Mouse (Mus musculus): ENCODE data around the gene Trpm8. TPM values are rescaled to one million over a fixed set of nuclear protein-coding genes. Genes with fewer than 3 reads are reported as not detected.

Trpm8 gene
- polyA plus RNA-seq, 1 experiment from 2014 or later = not detected

- Histone ChIP-seq H3K4me3 (ENCODE audit: low read depth, low read length) (no peak overlapping the region), H3K36me3 (ENCODE audit: control insufficient read depth, insufficient read depth, low read length) (no peaks in the 10 kb centered on the region), H3K9ac (ENCODE audit: low read length) (no peak overlapping the region), H3K27me3 (ENCODE audit: control insufficient read depth, insufficient read depth, low read length) (no peaks in the 10 kb centered on the region), H3K9me3 (ENCODE audit: control insufficient read depth, low read length) (no peaks in the 10 kb centered on the region), H3K27ac (replicated peaks; ENCODE audit: low read depth, low read length) (no peak overlapping the region), H3K4me1 (ENCODE audit: control insufficient read depth, insufficient read depth, low read length) (no peaks in the 10 kb centered on the region), H3K4me2 (ENCODE audit: low read depth, severe bottlenecking) (no peak overlapping the region)
- ATAC-seq (ENCODE audit: insufficient number of reproducible peaks, low FRiP score, low TSS enrichment, low read depth) (no peak), DNase-seq (ENCODE audit: low spot score) (no peak)
- WGBS = 0% methylated on average over 1 of the region's 1 CpGs
These were observed 152.0 kb downstream of the Trpm8 start for GRCm38 (mm10) chr1:88429413-88429812.

GRCm38 (mm10) chr1:88431262-88431661, 153.8 kb downstream of the Trpm8 start:
- 70% methylated on average over 4 of the region's 4 CpGs for WGBS

DNA sequence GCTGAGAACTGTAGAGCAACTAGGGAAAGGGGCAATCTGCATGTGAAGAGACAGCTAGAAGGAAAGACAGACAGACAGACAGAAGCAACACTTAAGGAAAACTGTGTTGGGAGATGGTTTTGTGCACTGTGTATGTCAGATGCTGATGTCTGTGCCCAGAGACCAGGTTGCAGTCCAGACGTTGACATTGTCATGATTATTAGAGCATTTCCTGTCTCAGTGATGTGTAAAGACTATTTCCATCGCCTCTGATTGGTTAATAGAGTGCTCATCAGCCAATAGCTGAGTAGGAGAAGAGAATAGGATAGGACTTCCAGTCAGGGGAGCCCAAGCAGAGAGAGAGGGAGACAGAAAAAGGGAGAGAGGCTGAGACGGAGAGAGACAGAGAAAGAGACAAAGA, 155.1 kb downstream of the Trpm8 start:
- DNase-seq (ENCODE audit: low spot score) (no peak), ATAC-seq (ENCODE audit: insufficient number of reproducible peaks, low FRiP score, low TSS enrichment, low read depth) (no peak)
- Histone ChIP-seq H3K36me3 (ENCODE audit: control insufficient read depth, insufficient read depth, low read length) (no peaks in the 10 kb centered on the region), H3K27me3 (ENCODE audit: control insufficient read depth, insufficient read depth, low read length) (no peaks in the 10 kb centered on the region), H3K4me3 (ENCODE audit: low read depth, low read length) (no peak overlapping the region), H3K9ac (ENCODE audit: low read length) (no peak overlapping the region), H3K9me3 (ENCODE audit: control insufficient read depth, low read length) (no peaks in the 10 kb centered on the region), H3K27ac (replicated peaks; ENCODE audit: low read depth, low read length) (no peak overlapping the region), H3K4me2 (ENCODE audit: low read depth, severe bottlenecking) (no peak overlapping the region), H3K4me1 (ENCODE audit: control insufficient read depth, insufficient read depth, low read length) (no peaks in the 10 kb centered on the region)
- WGBS = 59% methylated on average over 3 of the region's 3 CpGs

More at GRCm38 (mm10) chr1:88431262-88431661, 153.8 kb downstream of the Trpm8 start:
- Histone ChIP-seq H3K4me3 (ENCODE audit: low read depth, low read length) (no peak overlapping the region), H3K9me3 (ENCODE audit: control insufficient read depth, low read length) (no peaks in the 10 kb centered on the region), H3K9ac (ENCODE audit: low read length) (no peak overlapping the region), H3K4me2 (ENCODE audit: low read depth, severe bottlenecking) (no peak overlapping the region), H3K4me1 (ENCODE audit: control insufficient read depth, insufficient read depth, low read length) (no peaks in the 10 kb centered on the region), H3K27ac (replicated peaks; ENCODE audit: low read depth, low read length) (no peak overlapping the region), H3K36me3 (ENCODE audit: control insufficient read depth, insufficient read depth, low read length) (no peaks in the 10 kb centered on the region), H3K27me3 (ENCODE audit: control insufficient read depth, insufficient read depth, low read length) (no peaks in the 10 kb centered on the region)
- no peak for ATAC-seq (ENCODE audit: insufficient number of reproducible peaks, low FRiP score, low TSS enrichment, low read depth)
- DNase-seq (ENCODE audit: low spot score) = no peak

- ATAC-seq (ENCODE audit: insufficient number of reproducible peaks, low FRiP score, low TSS enrichment, low read depth) (no peak), DNase-seq (ENCODE audit: low spot score) (no peak)
- H3K9me3 ChIP-seq (ENCODE audit: control insufficient read depth, low read length) = no peaks in the 10 kb centered on the region
- H3K4me2 ChIP-seq (ENCODE audit: low read depth, severe bottlenecking) = no peak overlapping the region
- no peaks in the 10 kb centered on the region for H3K27me3 ChIP-seq (ENCODE audit: control insufficient read depth, insufficient read depth, low read length)
- no peaks in the 10 kb centered on the region for H3K4me1 ChIP-seq (ENCODE audit: control insufficient read depth, insufficient read depth, low read length)
- no peak overlapping the region for H3K4me3 ChIP-seq (ENCODE audit: low read depth, low read length)
- H3K9ac ChIP-seq (ENCODE audit: low read length) = no peak overlapping the region
- H3K36me3 ChIP-seq (ENCODE audit: control insufficient read depth, insufficient read depth, low read length) = no peaks in the 10 kb centered on the region
- no peak overlapping the region for H3K27ac ChIP-seq (replicated peaks; ENCODE audit: low read depth, low read length)
- WGBS = 74% methylated on average over 6 of the region's 6 CpGs
These were observed 155.8 kb downstream of the Trpm8 start for GRCm38 (mm10) chr1:88433096-88433883.

DNA sequence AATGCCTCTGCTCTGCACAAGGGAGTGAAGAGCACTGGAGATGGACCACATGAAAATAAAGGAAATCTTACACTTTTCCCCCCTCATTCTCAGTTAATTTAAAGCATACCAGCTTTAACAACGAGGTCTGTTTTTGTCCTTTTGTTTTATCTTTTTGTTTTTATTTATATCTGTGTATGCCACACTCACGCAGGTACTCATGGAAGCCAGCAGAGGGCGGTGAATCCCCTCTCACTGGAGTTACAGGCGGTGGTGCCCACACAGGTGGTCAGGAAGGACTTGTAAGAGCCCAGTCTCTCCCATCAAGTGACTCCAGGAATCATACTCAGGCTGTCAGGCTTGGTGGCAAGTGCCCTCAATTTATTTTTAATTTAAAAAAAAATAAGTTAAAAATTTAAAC, 156.6 kb downstream of the Trpm8 start:
- no peaks in the 10 kb centered on the region for H3K9me3 ChIP-seq (ENCODE audit: control insufficient read depth, low read length)
- no peaks in the 10 kb centered on the region for H3K36me3 ChIP-seq (ENCODE audit: control insufficient read depth, insufficient read depth, low read length)
- no peak overlapping the region for H3K27ac ChIP-seq (replicated peaks; ENCODE audit: low read depth, low read length)
- no peaks in the 10 kb centered on the region for H3K4me1 ChIP-seq (ENCODE audit: control insufficient read depth, insufficient read depth, low read length)
- no peak overlapping the region for H3K4me2 ChIP-seq (ENCODE audit: low read depth, severe bottlenecking)
- no peaks in the 10 kb centered on the region for H3K27me3 ChIP-seq (ENCODE audit: control insufficient read depth, insufficient read depth, low read length)
- DNase-seq (ENCODE audit: low spot score) (no peak), ATAC-seq (ENCODE audit: insufficient number of reproducible peaks, low FRiP score, low TSS enrichment, low read depth) (no peak)
- H3K9ac ChIP-seq (ENCODE audit: low read length) = no peak overlapping the region
- H3K4me3 ChIP-seq (ENCODE audit: low read depth, low read length) = no peak overlapping the region
- whole genome bisulfite sequencing = 68% methylated on average over 4 of the region's 4 CpGs

GRCm38 (mm10) chr1:88437206-88438126, 160.0 kb downstream of the Trpm8 start:
- H3K27ac ChIP-seq (replicated peaks; ENCODE audit: low read depth, low read length) = no peak overlapping the region
- no peaks in the 10 kb centered on the region for H3K36me3 ChIP-seq (ENCODE audit: control insufficient read depth, insufficient read depth, low read length)
- no peaks in the 10 kb centered on the region for H3K4me1 ChIP-seq (ENCODE audit: control insufficient read depth, insufficient read depth, low read length)
- no peaks in the 10 kb centered on the region for H3K27me3 ChIP-seq (ENCODE audit: control insufficient read depth, insufficient read depth, low read length)
- H3K4me2 ChIP-seq (ENCODE audit: low read depth, severe bottlenecking) = no peak overlapping the region
- 76% methylated on average over 9 of the region's 9 CpGs for WGBS
- DNase-seq (ENCODE audit: low spot score) (no peak), ATAC-seq (ENCODE audit: insufficient number of reproducible peaks, low FRiP score, low TSS enrichment, low read depth) (no peak)
- no peak overlapping the region for H3K4me3 ChIP-seq (ENCODE audit: low read depth, low read length)
- no peak overlapping the region for H3K9ac ChIP-seq (ENCODE audit: low read length)
- H3K9me3 ChIP-seq (ENCODE audit: control insufficient read depth, low read length) = no peaks in the 10 kb centered on the region

Other genes starting within 250 kb of the Trpm8 start
- not detected in 2 replicates for gene Ugt1a10, start 222.3 kb upstream of the Trpm8 start, polyA plus RNA-seq (2014; fragmentation: Nextera tagmentation; extraction: Ambion mirVana)
- gene Ugt1a9, start 206.9 kb upstream of the Trpm8 start, polyA plus RNA-seq (2014; fragmentation: Nextera tagmentation; extraction: Ambion mirVana) = not detected in 2 replicates
- not detected in 2 replicates for gene Ugt1a8, start 189.8 kb upstream of the Trpm8 start, polyA plus RNA-seq (2014; fragmentation: Nextera tagmentation; extraction: Ambion mirVana)
- gene Ugt1a7c, start 182.6 kb upstream of the Trpm8 start, polyA plus RNA-seq (2014; fragmentation: Nextera tagmentation; extraction: Ambion mirVana) = 0.79 and 1.0 TPM in 2 replicates
- not detected in 2 replicates for gene Ugt1a6b, start 174.4 kb upstream of the Trpm8 start, polyA plus RNA-seq (2014; fragmentation: Nextera tagmentation; extraction: Ambion mirVana)
- 0.04 and 0.34 TPM in 2 replicates for gene Ugt1a6a, start 142.9 kb upstream of the Trpm8 start, polyA plus RNA-seq (2014; fragmentation: Nextera tagmentation; extraction: Ambion mirVana)
- gene Ugt1a5, start 111.6 kb upstream of the Trpm8 start, polyA plus RNA-seq (2014; fragmentation: Nextera tagmentation; extraction: Ambion mirVana) = not detected in 2 replicates
- gene Ugt1a2, start 77.1 kb upstream of the Trpm8 start, polyA plus RNA-seq (2014; fragmentation: Nextera tagmentation; extraction: Ambion mirVana) = not detected in 2 replicates
- gene Dnajb3, start 71.9 kb upstream of the Trpm8 start, polyA plus RNA-seq (2014; fragmentation: Nextera tagmentation; extraction: Ambion mirVana) = 10.7 and 12.8 TPM in 2 replicates
- not detected in 2 replicates for gene Ugt1a1, start 65.7 kb upstream of the Trpm8 start, polyA plus RNA-seq (2014; fragmentation: Nextera tagmentation; extraction: Ambion mirVana)
- gene Mroh2a, start 50.7 kb upstream of the Trpm8 start, polyA plus RNA-seq (2014; fragmentation: Nextera tagmentation; extraction: Ambion mirVana) = 1.6 and 1.9 TPM in 2 replicates
- 174 and 204 TPM in 2 replicates for gene Hjurp, start within 50 bp of the Trpm8 start, polyA plus RNA-seq (2014; fragmentation: Nextera tagmentation; extraction: Ambion mirVana)
- gene Spp2, start 129.3 kb downstream of the Trpm8 start, polyA plus RNA-seq (2014; fragmentation: Nextera tagmentation; extraction: Ambion mirVana) = not detected in 2 replicates
- gene Glrp1, start 232.4 kb downstream of the Trpm8 start, polyA plus RNA-seq (2014; fragmentation: Nextera tagmentation; extraction: Ambion mirVana) = not detected in 2 replicates

Data from limb, embryonic 11.5 days (tissue).